Mouse (Mus musculus): ENCODE measurements at regions not wholly inside any gene's neighbourhood (a gene's known extent, or its start where the extent isn't known, plus 50 kb on each side); places are given as distances from the start of the nearest gene placed in this dataset.

DNA sequence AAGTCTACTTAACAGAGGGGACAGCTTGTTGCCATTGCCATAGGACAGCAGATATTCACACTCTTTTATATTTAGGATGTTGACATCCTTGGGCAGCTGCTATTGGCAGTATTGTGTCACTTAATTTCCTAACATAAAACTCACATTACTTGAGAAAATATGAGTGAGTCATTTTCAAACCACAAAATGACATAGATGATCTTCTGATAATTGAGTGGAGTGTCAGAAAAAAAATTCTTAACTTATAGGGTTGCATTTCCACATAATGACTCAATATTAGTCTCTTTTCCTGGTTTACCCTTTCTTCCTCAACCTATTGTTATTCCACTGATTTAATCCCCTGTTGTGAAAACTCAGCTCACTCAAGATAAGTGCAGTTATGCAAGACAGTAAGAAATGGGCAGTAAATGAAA lies 2629.5 kb upstream of the Gm7489 start:
- Histone ChIP-seq H3K27ac (ENCODE audit: low read depth, low read length) (no peak overlapping the region), H3K36me3 (ENCODE audit: control insufficient read depth, insufficient read depth, low read length) (no peaks in the 10 kb centered on the region), H3K27me3 (ENCODE audit: control insufficient read depth, insufficient read depth, low read length) (no peaks in the 10 kb centered on the region), H3K4me2 (ENCODE audit: low read depth) (no peak overlapping the region), H3K9me3 (ENCODE audit: control insufficient read depth, low read length) (no peaks in the 10 kb centered on the region), H3K4me3 (ENCODE audit: low read depth, low read length) (no peak overlapping the region), H3K9ac (ENCODE audit: low read length) (no peak overlapping the region), H3K4me1 (ENCODE audit: control insufficient read depth, insufficient read depth, low read length) (no peaks in the 10 kb centered on the region)
- ATAC-seq (ENCODE audit: insufficient read depth, low FRiP score, low TSS enrichment): no peak
- no peak for DNase-seq (ENCODE audit: low spot score)

- ATAC-seq (ENCODE audit: insufficient read depth, low FRiP score, low TSS enrichment) (no peak), DNase-seq (ENCODE audit: low spot score) (no peak)
- no peaks in the 10 kb centered on the region for H3K4me1 ChIP-seq (ENCODE audit: control insufficient read depth, insufficient read depth, low read length)
- H3K9me3 ChIP-seq (ENCODE audit: control insufficient read depth, low read length): no peaks in the 10 kb centered on the region
- no peak overlapping the region for H3K27ac ChIP-seq (ENCODE audit: low read depth, low read length)
- H3K9ac ChIP-seq (ENCODE audit: low read length): no peak overlapping the region
- no peak overlapping the region for H3K4me3 ChIP-seq (ENCODE audit: low read depth, low read length)
- H3K27me3 ChIP-seq (ENCODE audit: control insufficient read depth, insufficient read depth, low read length): no peaks in the 10 kb centered on the region
- no peak overlapping the region for H3K4me2 ChIP-seq (ENCODE audit: low read depth)
- H3K36me3 ChIP-seq (ENCODE audit: control insufficient read depth, insufficient read depth, low read length): no peaks in the 10 kb centered on the region
- 86% methylated on average over 3 of the region's 3 CpGs for WGBS
Observed at GRCm38 (mm10) chr15:51256681-51257080, 2628.0 kb upstream of the Gm7489 start.

GRCm38 (mm10) chr15:51264599-51265163 lies 2620.0 kb upstream of the Gm7489 start:
- Histone ChIP-seq H3K4me2 (ENCODE audit: low read depth) (no peak overlapping the region), H3K36me3 (ENCODE audit: control insufficient read depth, insufficient read depth, low read length) (no peaks in the 10 kb centered on the region), H3K4me3 (ENCODE audit: low read depth, low read length) (no peak overlapping the region), H3K27me3 (ENCODE audit: control insufficient read depth, insufficient read depth, low read length) (no peaks in the 10 kb centered on the region), H3K9ac (ENCODE audit: low read length) (no peak overlapping the region), H3K9me3 (ENCODE audit: control insufficient read depth, low read length) (no peaks in the 10 kb centered on the region), H3K4me1 (ENCODE audit: control insufficient read depth, insufficient read depth, low read length) (no peaks in the 10 kb centered on the region), H3K27ac (ENCODE audit: low read depth, low read length) (no peak overlapping the region)
- DNase-seq (ENCODE audit: low spot score) (no peak), ATAC-seq (ENCODE audit: insufficient read depth, low FRiP score, low TSS enrichment) (no peak)
- WGBS: 84% methylated on average over 5 of the region's 5 CpGs

- no peaks in the 10 kb centered on the region for H3K27me3 ChIP-seq (ENCODE audit: control insufficient read depth, insufficient read depth, low read length)
- 42% methylated on average over 1 of the region's 1 CpGs for WGBS
- no peak overlapping the region for H3K9ac ChIP-seq (ENCODE audit: low read length)
- no peaks in the 10 kb centered on the region for H3K36me3 ChIP-seq (ENCODE audit: control insufficient read depth, insufficient read depth, low read length)
- H3K4me3 ChIP-seq (ENCODE audit: low read depth, low read length): no peak overlapping the region
- no peak overlapping the region for H3K27ac ChIP-seq (ENCODE audit: low read depth, low read length)
- ATAC-seq (ENCODE audit: insufficient read depth, low FRiP score, low TSS enrichment) (no peak), DNase-seq (ENCODE audit: low spot score) (no peak)
- H3K9me3 ChIP-seq (ENCODE audit: control insufficient read depth, low read length): no peaks in the 10 kb centered on the region
- H3K4me1 ChIP-seq (ENCODE audit: control insufficient read depth, insufficient read depth, low read length): no peaks in the 10 kb centered on the region
- H3K4me2 ChIP-seq (ENCODE audit: low read depth): no peak overlapping the region
Observed at GRCm38 (mm10) chr15:51265971-51266370, 2618.7 kb upstream of the Gm7489 start.

DNA sequence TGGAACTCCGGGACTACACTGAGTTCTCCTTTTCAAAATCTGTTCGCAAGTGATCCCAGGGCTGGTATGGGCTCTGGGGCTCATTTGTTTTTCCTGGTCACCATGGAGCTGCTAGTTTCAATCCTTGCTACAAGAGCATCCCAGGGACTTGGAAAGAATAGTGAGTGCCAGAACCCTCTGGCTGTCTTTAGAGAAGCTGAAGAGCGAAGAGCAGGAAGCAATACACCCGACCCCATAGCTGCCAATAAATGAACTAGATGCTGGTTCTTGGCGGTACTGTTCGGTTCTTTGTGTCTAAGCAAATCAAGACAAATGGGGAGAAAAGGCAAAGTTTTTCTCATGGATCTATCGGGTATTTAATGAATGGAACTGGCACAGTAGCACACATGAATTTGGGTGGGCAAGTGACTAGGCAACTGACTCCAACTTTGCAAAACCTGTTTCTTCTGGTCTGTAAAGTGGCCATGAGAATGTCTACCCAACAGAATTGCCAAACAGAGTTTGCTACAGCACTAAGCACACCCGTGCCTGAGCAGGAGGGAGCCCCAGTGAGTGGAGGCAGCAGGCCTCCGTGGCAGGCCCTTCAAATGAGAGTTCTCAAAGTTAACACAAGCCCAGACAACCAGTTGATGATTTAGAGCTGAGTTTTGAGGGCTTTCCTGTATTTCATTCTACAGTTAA lies 2612.9 kb upstream of the Gm7489 start:
- H3K4me1 ChIP-seq (ENCODE audit: control insufficient read depth, insufficient read depth, low read length): no peaks in the 10 kb centered on the region
- no peaks in the 10 kb centered on the region for H3K36me3 ChIP-seq (ENCODE audit: control insufficient read depth, insufficient read depth, low read length)

DNA sequence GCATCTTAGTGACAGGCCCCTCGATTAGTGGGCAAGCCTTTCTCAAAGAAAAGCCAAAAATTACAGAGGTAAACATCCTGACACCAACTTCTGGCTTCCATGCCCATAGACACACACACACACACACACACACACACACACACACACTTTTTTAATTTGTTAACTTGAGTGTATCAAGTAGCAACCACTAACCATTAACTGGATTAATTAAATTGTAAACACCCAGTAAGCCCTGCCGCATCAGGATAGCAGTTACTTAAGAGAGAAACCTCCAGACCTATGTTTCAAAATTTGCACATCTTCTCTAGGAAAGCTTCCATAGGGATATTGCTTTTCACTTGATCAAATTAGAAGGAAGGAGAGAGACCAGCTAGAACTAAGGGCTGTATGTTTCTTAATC lies 2599.4 kb upstream of the Gm7489 start:
- 92% methylated on average over 2 of the region's 2 CpGs for WGBS

More for the DNA sequence above, 2612.9 kb upstream of the Gm7489 start:
- no peak overlapping the region for H3K4me3 ChIP-seq (ENCODE audit: low read depth, low read length)
- H3K9me3 ChIP-seq (ENCODE audit: control insufficient read depth, low read length): no peaks in the 10 kb centered on the region
- ATAC-seq (ENCODE audit: insufficient read depth, low FRiP score, low TSS enrichment): no peak
- 87% methylated on average over 9 of the region's 9 CpGs for WGBS
- H3K27ac ChIP-seq (ENCODE audit: low read depth, low read length): no peak overlapping the region
- no peak for DNase-seq (ENCODE audit: low spot score)
- H3K9ac ChIP-seq (ENCODE audit: low read length): no peak overlapping the region
- no peaks in the 10 kb centered on the region for H3K27me3 ChIP-seq (ENCODE audit: control insufficient read depth, insufficient read depth, low read length)
- H3K4me2 ChIP-seq (ENCODE audit: low read depth): no peak overlapping the region

DNA sequence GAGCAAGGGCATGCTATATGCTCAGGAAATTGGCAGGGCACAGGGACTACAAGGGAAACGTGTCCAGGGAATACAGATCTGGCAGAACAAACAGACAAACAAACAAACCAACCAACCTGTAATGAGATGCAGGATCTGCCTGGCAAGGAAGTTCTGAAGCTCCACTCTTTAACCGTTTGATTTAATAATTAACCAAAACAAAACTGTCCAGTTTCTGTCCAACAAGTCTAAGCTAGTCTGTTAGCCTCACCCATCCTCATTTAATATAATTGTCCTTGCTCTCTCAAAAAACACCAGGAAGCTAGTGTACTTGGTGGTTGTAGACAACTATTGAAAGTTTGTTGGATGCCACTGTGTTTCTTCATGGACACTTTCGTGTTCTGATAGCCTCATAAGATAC lies 2598.4 kb upstream of the Gm7489 start:
- H3K4me1 ChIP-seq (ENCODE audit: control insufficient read depth, insufficient read depth, low read length): no peaks in the 10 kb centered on the region
- 80% methylated on average over 3 of the region's 3 CpGs for whole genome bisulfite sequencing
- H3K27me3 ChIP-seq (ENCODE audit: control insufficient read depth, insufficient read depth, low read length): no peaks in the 10 kb centered on the region
- H3K4me3 ChIP-seq (ENCODE audit: low read depth, low read length): no peak overlapping the region
- ATAC-seq (ENCODE audit: insufficient read depth, low FRiP score, low TSS enrichment): no peak
- no peaks in the 10 kb centered on the region for H3K36me3 ChIP-seq (ENCODE audit: control insufficient read depth, insufficient read depth, low read length)
- H3K9me3 ChIP-seq (ENCODE audit: control insufficient read depth, low read length): no peaks in the 10 kb centered on the region
- no peak for DNase-seq (ENCODE audit: low spot score)
- no peak overlapping the region for H3K9ac ChIP-seq (ENCODE audit: low read length)
- H3K4me2 ChIP-seq (ENCODE audit: low read depth): no peak overlapping the region
- H3K27ac ChIP-seq (ENCODE audit: low read depth, low read length): no peak overlapping the region

More for the DNA sequence above, 2599.4 kb upstream of the Gm7489 start:
- H3K4me2 ChIP-seq (ENCODE audit: low read depth): no peak overlapping the region
- H3K4me3 ChIP-seq (ENCODE audit: low read depth, low read length): no peak overlapping the region
- H3K27ac ChIP-seq (ENCODE audit: low read depth, low read length): no peak overlapping the region
- H3K36me3 ChIP-seq (ENCODE audit: control insufficient read depth, insufficient read depth, low read length): no peaks in the 10 kb centered on the region
- no peaks in the 10 kb centered on the region for H3K9me3 ChIP-seq (ENCODE audit: control insufficient read depth, low read length)
- DNase-seq (ENCODE audit: low spot score): no peak
- no peak for ATAC-seq (ENCODE audit: insufficient read depth, low FRiP score, low TSS enrichment)
- H3K27me3 ChIP-seq (ENCODE audit: control insufficient read depth, insufficient read depth, low read length): no peaks in the 10 kb centered on the region
- no peaks in the 10 kb centered on the region for H3K4me1 ChIP-seq (ENCODE audit: control insufficient read depth, insufficient read depth, low read length)
- H3K9ac ChIP-seq (ENCODE audit: low read length): no peak overlapping the region

DNA sequence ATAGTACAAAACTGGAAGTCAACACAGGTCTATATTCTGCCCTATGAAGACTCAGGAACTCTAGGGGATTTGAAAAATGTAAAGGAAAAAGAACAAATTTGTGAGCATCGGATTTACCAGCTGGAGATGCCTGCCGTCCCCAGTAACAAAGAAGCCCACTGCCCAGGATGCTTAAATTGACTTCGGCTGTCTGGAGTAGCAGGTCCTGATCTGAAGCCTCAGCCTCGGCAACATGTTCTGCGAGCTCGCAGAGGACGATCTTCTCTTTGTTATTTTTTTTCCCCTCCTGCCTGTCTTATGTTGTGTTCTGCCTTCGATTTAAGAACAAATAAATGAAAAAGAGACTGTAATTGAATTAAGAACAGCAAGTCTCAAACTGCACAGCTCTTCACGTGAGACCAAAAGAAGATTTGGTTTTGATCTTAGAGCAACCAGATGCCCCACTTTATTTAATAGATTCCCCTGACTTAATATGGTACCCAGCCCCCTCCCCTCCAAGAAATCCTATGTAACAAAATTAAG lies 2595.7 kb upstream of the Gm7489 start:
- no peaks in the 10 kb centered on the region for H3K4me1 ChIP-seq (ENCODE audit: control insufficient read depth, insufficient read depth, low read length)
- no peak overlapping the region for H3K27ac ChIP-seq (ENCODE audit: low read depth, low read length)
- DNase-seq (ENCODE audit: low spot score) (no peak), ATAC-seq (ENCODE audit: insufficient read depth, low FRiP score, low TSS enrichment) (no peak)
- H3K27me3 ChIP-seq (ENCODE audit: control insufficient read depth, insufficient read depth, low read length): no peaks in the 10 kb centered on the region
- WGBS: 63% methylated on average over 9 of the region's 9 CpGs
- no peak overlapping the region for H3K9ac ChIP-seq (ENCODE audit: low read length)
- H3K36me3 ChIP-seq (ENCODE audit: control insufficient read depth, insufficient read depth, low read length): no peaks in the 10 kb centered on the region
- no peak overlapping the region for H3K4me2 ChIP-seq (ENCODE audit: low read depth)
- no peaks in the 10 kb centered on the region for H3K9me3 ChIP-seq (ENCODE audit: control insufficient read depth, low read length)
- H3K4me3 ChIP-seq (ENCODE audit: low read depth, low read length): no peak overlapping the region

DNA sequence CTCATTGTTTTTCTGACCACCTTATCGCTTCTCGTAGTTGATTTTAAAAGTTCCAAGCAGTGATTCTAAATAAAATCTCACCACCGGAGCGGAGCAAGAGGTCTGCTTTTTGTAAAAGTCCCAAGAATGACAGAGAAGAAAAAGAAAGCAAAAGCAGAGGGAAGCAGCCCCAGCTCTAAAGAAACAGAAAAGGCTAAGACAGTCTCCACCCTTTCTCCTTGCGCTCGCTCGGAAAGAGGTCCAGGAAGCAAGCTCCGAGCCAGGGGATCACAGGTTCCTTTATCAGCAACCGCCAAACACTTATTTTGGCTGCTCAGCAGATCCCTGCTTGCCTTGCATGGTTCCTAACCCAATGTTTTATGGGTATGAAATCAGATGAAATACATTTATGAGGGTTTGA lies 2594.8 kb upstream of the Gm7489 start:
- H3K9ac ChIP-seq (ENCODE audit: low read length): no peak overlapping the region
- H3K4me3 ChIP-seq (ENCODE audit: low read depth, low read length): no peak overlapping the region
- H3K27ac ChIP-seq (ENCODE audit: low read depth, low read length): no peak overlapping the region
- ATAC-seq (ENCODE audit: insufficient read depth, low FRiP score, low TSS enrichment) (no peak), DNase-seq (ENCODE audit: low spot score) (no peak)
- H3K27me3 ChIP-seq (ENCODE audit: control insufficient read depth, insufficient read depth, low read length): no peaks in the 10 kb centered on the region
- H3K36me3 ChIP-seq (ENCODE audit: control insufficient read depth, insufficient read depth, low read length): no peaks in the 10 kb centered on the region
- 89% methylated on average over 9 of the region's 9 CpGs for WGBS
- no peaks in the 10 kb centered on the region for H3K4me1 ChIP-seq (ENCODE audit: control insufficient read depth, insufficient read depth, low read length)
- H3K4me2 ChIP-seq (ENCODE audit: low read depth): no peak overlapping the region
- no peaks in the 10 kb centered on the region for H3K9me3 ChIP-seq (ENCODE audit: control insufficient read depth, low read length)

Measured in neural tube, embryonic 11.5 days (tissue).